Mouse (Mus musculus): ENCODE data around the gene Nabp1. TPM values are rescaled to one million over a fixed set of nuclear protein-coding genes. Genes with fewer than 3 reads are reported as not detected.

The Nabp1 gene
- 59.4 TPM for polyA plus RNA-seq (2014; fragmentation: Illumina TruSeq; extraction: RNeasy Lipid Tissue Mini Kit (QIAGEN cat#74804); ENCODE audit: low read depth, low replicate concordance)

GRCm38 (mm10) chr1:51478262-51479026 lies at the start of gene Nabp1:
TSS of gene Nabp1 (minus strand) at chr1:51478425.

Other genes starting within 250 kb of the Nabp1 start
- 98.0 TPM for gene Cavin2, start 189.3 kb downstream of the Nabp1 start, polyA plus RNA-seq (2014; fragmentation: Illumina TruSeq; extraction: RNeasy Lipid Tissue Mini Kit (QIAGEN cat#74804); ENCODE audit: low read depth, low replicate concordance)

Data from sigmoid colon, adult 10 weeks (tissue).